26 mouse cellular contexts compared by ENCODE assay signal in the genomic region with DNA sequence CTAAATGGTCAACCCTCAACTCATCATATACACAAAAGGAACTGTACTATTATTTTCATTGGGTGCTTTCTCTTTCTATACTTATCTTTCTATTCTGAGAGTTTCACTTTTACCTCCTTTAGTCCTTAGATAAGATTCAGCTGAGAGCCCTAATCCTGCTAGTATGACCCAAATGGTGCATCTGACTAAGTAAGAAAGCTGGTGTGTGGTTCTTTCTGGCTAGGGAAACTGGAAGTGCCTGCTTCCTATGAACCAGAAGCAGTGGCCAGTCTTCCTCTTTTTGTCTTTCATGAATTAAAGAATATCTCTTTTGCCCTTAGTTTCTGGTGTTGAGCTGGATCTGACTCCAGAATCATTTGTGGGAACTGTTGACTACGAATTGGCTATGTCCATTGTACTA. TPM values are rescaled to one million over a fixed set of nuclear protein-coding genes. Genes with fewer than 3 reads are reported as not detected.
"Had no signal": no experiment of that assay in that cellular context is flagged by ENCODE, and none has a peak within 500 bp of the region (broad histone marks: within the 10 kb centered on the region; RNA-seq: fewer than 3 reads in every experiment).

No protein-coding gene starts in this region.

- H3K27me3 ChIP-seq: lung, embryonic 15.5 days; midbrain, embryonic 12.5 days; neural tube, embryonic 13.5 days; neural tube, embryonic 15.5 days had no signal

- H3K36me3 ChIP-seq: lung, embryonic 15.5 days; midbrain, embryonic 10.5 days; midbrain, embryonic 12.5 days; neural tube, embryonic 13.5 days; neural tube, embryonic 15.5 days had no signal

- H3K9me3 ChIP-seq: lung, embryonic 15.5 days; midbrain, embryonic 10.5 days; midbrain, embryonic 12.5 days; neural tube, embryonic 13.5 days; neural tube, embryonic 15.5 days had no signal

- H3K4me2 ChIP-seq: lung, embryonic 15.5 days; midbrain, embryonic 12.5 days; neural tube, embryonic 13.5 days; neural tube, embryonic 15.5 days had no signal

- ATAC-seq: liver, postnatal 0 days; lung, postnatal 0 days; midbrain, embryonic 16.5 days had no signal

- H3K4me1 ChIP-seq: lung, embryonic 15.5 days; midbrain, embryonic 10.5 days; midbrain, embryonic 12.5 days; neural tube, embryonic 13.5 days; neural tube, embryonic 15.5 days had no signal

- DNase-seq: liver, postnatal 0 days; lung, adult 2 months; lung, postnatal 14 days; lung, postnatal 36 days; midbrain, embryonic 14.5 days; retina, postnatal 1 day; right cerebral cortex, adult 18-20 months; right cerebral cortex, postnatal 25 days; right cerebral cortex, postnatal 4 days; spleen, adult 18-20 months; thymus, adult 18-20 months; thymus, postnatal 14 days; thymus, postnatal 36 days had no signal

- H3K27ac ChIP-seq: lung, embryonic 15.5 days; macrophage; midbrain, embryonic 10.5 days; midbrain, embryonic 12.5 days; neural tube, embryonic 13.5 days; neural tube, embryonic 15.5 days had no signal

- H3K4me3 ChIP-seq: lung, embryonic 15.5 days; midbrain, embryonic 10.5 days; midbrain, embryonic 12.5 days; myocyte; neural tube, embryonic 13.5 days; neural tube, embryonic 15.5 days had no signal

- H3K9ac ChIP-seq: liver, postnatal 0 days; lung, embryonic 15.5 days; midbrain, embryonic 12.5 days; neural tube, embryonic 13.5 days; neural tube, embryonic 15.5 days had no signal

RNA-seq across cellular contexts. Expression of a gene that starts 8.1 kb away (rescaled TPM):
- total RNA-seq: megakaryocyte, adult 5-6 weeks; megakaryocyte-erythroid progenitor cell, adult 5-6 weeks had no signal
- polyA plus RNA-seq: liver, postnatal 0 days; lung, adult 2 months; lung, postnatal 0 days; macrophage; neural tube, embryonic 11.5 days; thymus, postnatal 0 days had no signal
